Mouse (Mus musculus): ENCODE results near the gene Grin2b. TPM values are rescaled to one million over a fixed set of nuclear protein-coding genes. Genes with fewer than 3 reads are reported as not detected.
"Not testable (repeated sequence)": the region's sequence is repeated elsewhere in the genome, so short reads cannot be mapped to it uniquely, and the experiment has no call there.

Gene Grin2b
- total and polyA plus RNA-seq, 3 experiments: not detected

GRCm38 (mm10) chr6:135706850-135707522 is 466.3 kb downstream of the Grin2b start:
- DNase-seq (ENCODE audit: extremely low read depth); in situ Hi-C loops (cut with MboI; ENCODE audit: low pct_ligation_motif_present, low pct_unique_long_range_greater_than_20kb, low sequenced_read_pairs); dilution Hi-C loops (cut with MboI; ENCODE audit: extremely low pct_ligation_motif_present, extremely low pct_unique_long_range_greater_than_20kb, low sequenced_read_pairs); H3K36me3 ChIP-seq (replicated peaks in 1 of 2; ENCODE audit: control insufficient read depth in 1 of 2, insufficient read depth in 1 of 2, low read length in 1 of 2); H3K27ac ChIP-seq (ENCODE audit: insufficient read depth, low read depth); H3K27me3 ChIP-seq (replicated peaks); H3K9ac ChIP-seq (ENCODE audit: insufficient read depth, low read depth); H3K4me1 ChIP-seq (ENCODE audit: control insufficient read depth in 1 of 2, insufficient read depth in 2 of 2); H3K79me2 ChIP-seq (replicated peaks; ENCODE audit: control insufficient read depth, extremely low read depth, insufficient read depth, poor library complexity, severe bottlenecking); H3K4me2 ChIP-seq (ENCODE audit: insufficient read depth, low read depth, poor library complexity, severe bottlenecking); H3K4me3 ChIP-seq (replicated peaks in 1 of 3; ENCODE audit: low read depth in 2 of 3, low read length in 2 of 3, poor library complexity in 1 of 3): not testable (repeated sequence)
- H3K9me3 ChIP-seq (replicated peaks; ENCODE audit: low read length): peaks cover 72% of the 10 kb centered on the region

- Histone ChIP-seq H3K4me1 (ENCODE audit: control insufficient read depth in 1 of 2, insufficient read depth in 2 of 2) (no peaks in the 10 kb centered on the region), H3K4me2 (ENCODE audit: insufficient read depth, low read depth, poor library complexity, severe bottlenecking) (no peak overlapping the region), H3K9ac (ENCODE audit: insufficient read depth, low read depth) (no peak overlapping the region), H3K27ac (ENCODE audit: insufficient read depth, low read depth) (no peak overlapping the region), H3K79me2 (replicated peaks; ENCODE audit: control insufficient read depth, extremely low read depth, insufficient read depth, poor library complexity, severe bottlenecking) (no peaks in the 10 kb centered on the region), H3K27me3 (replicated peaks) (no peaks in the 10 kb centered on the region), H3K36me3 (replicated peaks in 1 of 2; ENCODE audit: control insufficient read depth in 1 of 2, insufficient read depth in 1 of 2, low read length in 1 of 2) (no peaks in the 10 kb centered on the region), H3K4me3 (replicated peaks in 1 of 3; ENCODE audit: low read depth in 2 of 3, low read length in 2 of 3, poor library complexity in 1 of 3) (no peak overlapping the region), H3K9me3 (replicated peaks; ENCODE audit: low read length) (peaks cover 68% of the 10 kb centered on the region)
- dilution Hi-C loops (cut with MboI; ENCODE audit: extremely low pct_ligation_motif_present, extremely low pct_unique_long_range_greater_than_20kb, low sequenced_read_pairs): no loop called here
- no peak for DNase-seq (ENCODE audit: extremely low read depth)
- TF ChIP-seq ETS1 (conservative IDR thresholded peaks at IDR 0.05; ENCODE audit: low read depth, low read length) (no peak), CHD2 (IDR thresholded peaks at IDR 0.05; ENCODE audit: low read length) (no peak), HCFC1 (IDR thresholded peaks at IDR 0.05; ENCODE audit: low read depth, low read length) (no peak), NRF1 (IDR thresholded peaks at IDR 0.05; ENCODE audit: low read depth, low read length) (no peak), PAX5 (IDR thresholded peaks at IDR 0.05; ENCODE audit: low read length) (no peak), MEF2A (IDR thresholded peaks at IDR 0.05; ENCODE audit: borderline replicate concordance, low read depth, low read length) (no peak), CTCF (conservative IDR thresholded peaks at IDR 0.05 in 1 of 2, IDR thresholded peaks at IDR 0.05 in 1 of 2; ENCODE audit: low read depth in 2 of 2, low read length in 2 of 2) (no peak), BHLHE40 (IDR thresholded peaks at IDR 0.05; ENCODE audit: low read depth, low read length) (no peak), POLR2A (IDR thresholded peaks at IDR 0.05; ENCODE audit: low read depth, low read length) (no peak), CHD1 (IDR thresholded peaks at IDR 0.05; ENCODE audit: low read depth, low read length) (no peak)
- in situ Hi-C loops (cut with MboI; ENCODE audit: low pct_ligation_motif_present, low pct_unique_long_range_greater_than_20kb, low sequenced_read_pairs): no loop called here
These were observed 469.7 kb downstream of the Grin2b start for GRCm38 (mm10) chr6:135703655-135704054.

GRCm38 (mm10) chr6:135701361-135701760 is 471.9 kb downstream of the Grin2b start:
- DNase-seq (ENCODE audit: extremely low read depth): no peak
- Histone ChIP-seq H3K27me3 (replicated peaks) (no peaks in the 10 kb centered on the region), H3K79me2 (replicated peaks; ENCODE audit: control insufficient read depth, extremely low read depth, insufficient read depth, poor library complexity, severe bottlenecking) (no peaks in the 10 kb centered on the region), H3K4me3 (replicated peaks in 1 of 3; ENCODE audit: low read depth in 2 of 3, low read length in 2 of 3, poor library complexity in 1 of 3) (no peak overlapping the region), H3K9ac (ENCODE audit: insufficient read depth, low read depth) (no peak overlapping the region), H3K4me1 (ENCODE audit: control insufficient read depth in 1 of 2, insufficient read depth in 2 of 2) (no peaks in the 10 kb centered on the region), H3K27ac (ENCODE audit: insufficient read depth, low read depth) (no peak overlapping the region), H3K36me3 (replicated peaks in 1 of 2; ENCODE audit: control insufficient read depth in 1 of 2, insufficient read depth in 1 of 2, low read length in 1 of 2) (no peaks in the 10 kb centered on the region), H3K9me3 (replicated peaks; ENCODE audit: low read length) (peaks cover 66% of the 10 kb centered on the region), H3K4me2 (ENCODE audit: insufficient read depth, low read depth, poor library complexity, severe bottlenecking) (no peak overlapping the region)
- TF ChIP-seq RCOR1 (conservative IDR thresholded peaks at IDR 0.05; ENCODE audit: low read depth, low read length): no peak
- TF ChIP-seq UBTF (IDR thresholded peaks at IDR 0.05; ENCODE audit: low read depth, low read length): no peak
- TF ChIP-seq ELF1 (IDR thresholded peaks at IDR 0.05; ENCODE audit: low read depth, low read length): no peak
- TF ChIP-seq SIN3A (IDR thresholded peaks at IDR 0.05; ENCODE audit: low read length): no peak
- no peak for TF ChIP-seq ZMIZ1 (IDR thresholded peaks at IDR 0.05; ENCODE audit: low read depth, low read length)
- TF ChIP-seq TBP (conservative IDR thresholded peaks at IDR 0.05; ENCODE audit: low read depth, low read length): no peak
- TF ChIP-seq NELFE (IDR thresholded peaks at IDR 0.05; ENCODE audit: low read depth, low read length): no peak
- TF ChIP-seq JUN (IDR thresholded peaks at IDR 0.05; ENCODE audit: insufficient read depth, low read depth, low read length): no peak
- no peak for TF ChIP-seq PAX5 (IDR thresholded peaks at IDR 0.05; ENCODE audit: low read length)
- no peak for TF ChIP-seq POLR2AphosphoS2 (IDR thresholded peaks at IDR 0.05; ENCODE audit: low read depth, low read length)
- TF ChIP-seq ZKSCAN1 (IDR thresholded peaks at IDR 0.05; ENCODE audit: borderline replicate concordance, low read depth, low read length): no peak
- no peak for TF ChIP-seq TCF12 (IDR thresholded peaks at IDR 0.05; ENCODE audit: low read depth, low read length)
- TF ChIP-seq POLR2A (IDR thresholded peaks at IDR 0.05; ENCODE audit: low read depth, low read length): no peak
- TF ChIP-seq GABPA (IDR thresholded peaks at IDR 0.05; ENCODE audit: insufficient replicate concordance, low read depth, low read length): no peak
- no peak for TF ChIP-seq MAFK (IDR thresholded peaks at IDR 0.05; ENCODE audit: insufficient replicate concordance, low read length)
- TF ChIP-seq RAD21 (IDR thresholded peaks at IDR 0.05; ENCODE audit: low read depth, low read length): no peak
- in situ Hi-C loops (cut with MboI; ENCODE audit: low pct_ligation_motif_present, low pct_unique_long_range_greater_than_20kb, low sequenced_read_pairs) (no loop called here), dilution Hi-C loops (cut with MboI; ENCODE audit: extremely low pct_ligation_motif_present, extremely low pct_unique_long_range_greater_than_20kb, low sequenced_read_pairs) (no loop called here)
